Mouse (Mus musculus) hindlimb bud, embryonic 11.5 days (tissue): ENCODE measurements at regions not wholly inside any gene's neighbourhood (a gene's known extent, or its start where the extent isn't known, plus 50 kb on each side); places are given as distances from the start of the nearest gene placed in this dataset.

Experiments
- DNase-seq: peaks from one replicate; pipeline ENCODE4 v3.0.0-alpha.2; 2012; ENCODE audit warnings: low read depth, low spot score; ENCODE audit errors: extremely low spot score

- no peak for DNase-seq
These were observed 551.1 kb upstream of the Tnp1 start for GRCm38 (mm10) chr1:73566770-73567169.

- no peak for DNase-seq
These were observed 544.9 kb upstream of the Tnp1 start for GRCm38 (mm10) chr1:73560594-73560993.

- no peak for DNase-seq
These were observed 532.2 kb upstream of the Tnp1 start for GRCm38 (mm10) chr1:73547877-73548276.

- no peak for DNase-seq
These were observed 529.7 kb upstream of the Tnp1 start for GRCm38 (mm10) chr1:73545401-73545800.

- DNase-seq: no peak
These were observed 525.7 kb upstream of the Tnp1 start for GRCm38 (mm10) chr1:73541371-73541770.

- DNase-seq: no peak
These were observed 522.7 kb upstream of the Tnp1 start for GRCm38 (mm10) chr1:73538420-73538871.

- no peak for DNase-seq
These were observed 520.1 kb upstream of the Tnp1 start for GRCm38 (mm10) chr1:73535726-73536265.

- DNase-seq: no peak
These were observed 517.8 kb upstream of the Tnp1 start for GRCm38 (mm10) chr1:73533526-73533925.

- no peak for DNase-seq
These were observed 516.6 kb upstream of the Tnp1 start for GRCm38 (mm10) chr1:73532316-73532715.

- DNase-seq: no peak
These were observed 516.1 kb upstream of the Tnp1 start for GRCm38 (mm10) chr1:73531831-73532230.

- no peak for DNase-seq
These were observed 514.6 kb upstream of the Tnp1 start for GRCm38 (mm10) chr1:73530326-73530725.

GRCm38 (mm10) chr1:73528623-73529022, 512.9 kb upstream of the Tnp1 start:
- no peak for DNase-seq

- no peak for DNase-seq
These were observed 500.7 kb upstream of the Tnp1 start for GRCm38 (mm10) chr1:73516441-73516840.

- no peak for DNase-seq
These were observed 500.1 kb upstream of the Tnp1 start for GRCm38 (mm10) chr1:73515781-73516180.

- DNase-seq: no peak
These were observed 498.1 kb upstream of the Tnp1 start for GRCm38 (mm10) chr1:73513822-73514221.

GRCm38 (mm10) chr1:73512836-73513235, 497.1 kb upstream of the Tnp1 start:
- DNase-seq: no peak

- no peak for DNase-seq
These were observed 491.5 kb upstream of the Tnp1 start for GRCm38 (mm10) chr1:73507071-73507754.

GRCm38 (mm10) chr1:73503611-73504010, 487.9 kb upstream of the Tnp1 start:
- DNase-seq: no peak

- DNase-seq: no peak
These were observed 485.0 kb upstream of the Tnp1 start for GRCm38 (mm10) chr1:73500671-73501070.

GRCm38 (mm10) chr1:73495971-73496749, 480.5 kb upstream of the Tnp1 start:
- DNase-seq: no peak

GRCm38 (mm10) chr1:73481956-73482355, 466.2 kb upstream of the Tnp1 start:
- DNase-seq: no peak

- no peak for DNase-seq
These were observed 463.7 kb upstream of the Tnp1 start for GRCm38 (mm10) chr1:73479349-73479920.
